Mouse (Mus musculus) myocyte (in vitro differentiated cells): ENCODE measurements at regions not wholly inside any gene's neighbourhood (a gene's known extent, or its start where the extent isn't known, plus 50 kb on each side); places are given as distances from the start of the nearest gene placed in this dataset.

ENCODE experiments used
- H3K27me3 ChIP-seq: one replicate; pipeline ENCODE4 v1.6.1; 2011; ENCODE audit not compliant: control insufficient read depth, insufficient read depth, insufficient read length
- H3K36me3 ChIP-seq: one replicate; pipeline ENCODE4 v1.6.1; 2011; ENCODE audit not compliant: control insufficient read depth, insufficient read depth
- H3K4me2 ChIP-seq: one replicate; pipeline ENCODE4 v1.6.1; 2011; ENCODE audit warnings: low read depth, control low read depth
- H3K4me3 ChIP-seq: one replicate; pipeline ENCODE4 v1.5.1; 2011; ENCODE audit warnings: mild to moderate bottlenecking, control low read depth, moderate library complexity
- H3K79me2 ChIP-seq: one replicate; pipeline ENCODE4 v1.6.1; 2011; ENCODE audit not compliant: control insufficient read depth, insufficient read depth
- H3ac ChIP-seq: one replicate; pipeline ENCODE4 v1.6.1; 2011; ENCODE audit not compliant: control insufficient read depth, insufficient read length
- CEBPB ChIP-seq: IDR thresholded peaks from 2 replicates; pipeline ENCODE4 v1.6.1; 2011; ENCODE audit warnings: mild to moderate bottlenecking, moderate library complexity; ENCODE audit not compliant: poor library complexity, insufficient read depth, severe bottlenecking
- E2F4 ChIP-seq: IDR thresholded peaks from one replicate; pipeline ENCODE4 v1.6.1; 2011; ENCODE audit warnings: mild to moderate bottlenecking, control low read depth, moderate library complexity; ENCODE audit not compliant: insufficient read depth
- MAX ChIP-seq: IDR thresholded peaks from one replicate; pipeline ENCODE4 v1.6.1; 2011; ENCODE audit warnings: low read depth, mild to moderate bottlenecking, control low read depth
- MYOD1 ChIP-seq, 3 experiments: IDR thresholded peaks; one replicate each; pipeline ENCODE4 v1.6.1; 2011; ENCODE audit warnings: control low read depth in 2 of 3, low read depth in 2 of 3, mild to moderate bottlenecking in 2 of 3, moderate library complexity in 1 of 3; ENCODE audit not compliant: insufficient read length in 2 of 3, control insufficient read depth in 1 of 3
- MYOG ChIP-seq, 3 experiments: IDR thresholded peaks; one replicate each; pipeline ENCODE4 v1.6.1; 2011; ENCODE audit warnings: control low read depth in 2 of 3, low read depth in 2 of 3, mild to moderate bottlenecking in 2 of 3; ENCODE audit not compliant: insufficient read length in 2 of 3, control insufficient read depth in 1 of 3, insufficient read depth in 1 of 3
- POLR2A ChIP-seq: IDR thresholded peaks from one replicate; pipeline ENCODE4 v1.6.1; 2011; ENCODE audit warnings: low read depth, mild to moderate bottlenecking, control low read depth, moderate library complexity; ENCODE audit not compliant: insufficient read length
- POLR2AphosphoS2 ChIP-seq: IDR thresholded peaks from one replicate; pipeline ENCODE4 v1.6.1; 2011; ENCODE audit warnings: low read depth, control low read depth; ENCODE audit not compliant: insufficient read length
- REST ChIP-seq: IDR thresholded peaks from one replicate; pipeline ENCODE4 v1.6.1; 2011; ENCODE audit warnings: mild to moderate bottlenecking, control low read depth, moderate library complexity; ENCODE audit not compliant: insufficient read depth, insufficient read length
- SRF ChIP-seq: IDR thresholded peaks from one replicate; pipeline ENCODE4 v1.6.1; 2011; ENCODE audit warnings: low read depth; ENCODE audit not compliant: control insufficient read depth, insufficient read length
- TCF12 ChIP-seq: IDR thresholded peaks from one replicate; pipeline ENCODE4 v1.6.1; 2011; ENCODE audit warnings: mild to moderate bottlenecking, control low read depth; ENCODE audit not compliant: poor library complexity, insufficient read depth, severe bottlenecking
- TCF3 ChIP-seq: IDR thresholded peaks from one replicate; pipeline ENCODE4 v1.6.1; 2011; ENCODE audit warnings: low read depth, control low read depth; ENCODE audit not compliant: insufficient read length
- USF1 ChIP-seq: IDR thresholded peaks from one replicate; pipeline ENCODE4 v1.6.1; 2011; ENCODE audit warnings: low read depth, mild to moderate bottlenecking, control low read depth, moderate library complexity

- Histone ChIP-seq H3K4me2 (no peak overlapping the region), H3ac (no peak overlapping the region), H3K79me2 (no peaks in the 10 kb centered on the region), H3K36me3 (no peaks in the 10 kb centered on the region), H3K27me3 (no peaks in the 10 kb centered on the region), H3K4me3 (no peak overlapping the region)
- TF ChIP-seq SRF: no peak
- no peak for TF ChIP-seq MAX
- no peak for TF ChIP-seq MYOG (IDR thresholded peaks at IDR 0.05; ENCODE audit: control insufficient read depth in 1 of 3, insufficient read depth in 1 of 3, insufficient read length in 2 of 3, low read depth in 2 of 3)
- no peak for TF ChIP-seq POLR2A
- TF ChIP-seq CEBPB: no peak
- no peak for TF ChIP-seq REST
- no peak for TF ChIP-seq MYOD1 (IDR thresholded peaks at IDR 0.05; ENCODE audit: control insufficient read depth in 1 of 3, insufficient read length in 2 of 3, low read depth in 2 of 3)
- no peak for TF ChIP-seq TCF3
- no peak for TF ChIP-seq TCF12
- no peak for TF ChIP-seq E2F4
- no peak for TF ChIP-seq USF1
- no peak for TF ChIP-seq POLR2AphosphoS2
Measured at GRCm38 (mm10) chr10:45820986-45821655, 243.5 kb downstream of the Hace1 start.

DNA sequence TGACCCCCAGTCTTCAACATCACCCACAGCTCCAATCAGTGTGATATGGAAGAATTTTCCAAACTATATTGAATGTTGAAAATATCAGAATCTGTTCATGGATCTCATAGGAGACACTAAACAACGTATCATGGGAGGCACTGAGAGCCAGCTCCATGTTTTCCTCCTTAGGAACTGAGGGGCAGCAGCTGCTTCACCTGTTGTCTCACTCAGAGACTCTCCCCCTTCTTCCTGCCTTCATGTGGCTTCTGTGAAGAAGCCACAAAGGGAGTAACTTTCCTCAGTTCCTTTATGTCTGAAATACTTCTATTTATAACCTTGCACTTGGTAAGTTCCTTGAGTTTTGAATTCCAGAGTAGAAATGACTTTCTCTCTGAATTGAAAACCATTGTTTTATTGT lies 244.6 kb downstream of the Hace1 start:
- no peak overlapping the region for H3K4me3 ChIP-seq
- no peaks in the 10 kb centered on the region for H3K36me3 ChIP-seq
- TF ChIP-seq MYOD1 (IDR thresholded peaks at IDR 0.05; ENCODE audit: control insufficient read depth in 1 of 3, insufficient read length in 2 of 3, low read depth in 2 of 3) (peak in 1 of 3 experiments; percentile 58), MYOG (IDR thresholded peaks at IDR 0.05; ENCODE audit: control insufficient read depth in 1 of 3, insufficient read depth in 1 of 3, insufficient read length in 2 of 3, low read depth in 2 of 3) (no peak), SRF (no peak)
- no peak overlapping the region for H3ac ChIP-seq
- H3K79me2 ChIP-seq: no peaks in the 10 kb centered on the region
- no peak overlapping the region for H3K4me2 ChIP-seq
- H3K27me3 ChIP-seq: no peaks in the 10 kb centered on the region

DNA sequence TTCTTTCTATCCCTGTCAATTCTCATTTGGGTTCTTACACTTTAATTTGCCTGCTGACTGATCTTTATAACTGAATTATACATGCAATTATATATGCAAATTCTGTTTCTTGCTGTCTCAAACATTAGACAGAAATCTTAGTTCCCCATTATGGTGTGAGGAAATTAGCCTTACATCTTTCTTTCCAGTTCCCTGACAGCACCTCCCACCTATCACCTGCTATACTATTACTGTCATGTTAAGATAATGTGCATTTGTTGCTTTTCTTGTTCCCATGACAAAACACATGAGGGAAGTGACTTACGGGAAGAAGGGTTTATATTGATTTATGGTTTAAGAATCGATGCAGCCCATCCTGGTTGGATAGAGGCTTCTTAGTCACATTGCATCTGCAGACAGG lies 246.0 kb downstream of the Hace1 start:
- H3K4me3 ChIP-seq: no peak overlapping the region
- no peak for TF ChIP-seq TCF3
- no peak for TF ChIP-seq POLR2A
- no peak for TF ChIP-seq TCF12
- no peak for TF ChIP-seq REST
- TF ChIP-seq MAX: no peak
- TF ChIP-seq MYOD1 (IDR thresholded peaks at IDR 0.05; ENCODE audit: control insufficient read depth in 1 of 3, insufficient read length in 2 of 3, low read depth in 2 of 3): no peak
- no peak for TF ChIP-seq USF1
- TF ChIP-seq SRF: no peak
- TF ChIP-seq E2F4: no peak
- no peak for TF ChIP-seq POLR2AphosphoS2
- TF ChIP-seq MYOG (IDR thresholded peaks at IDR 0.05; ENCODE audit: control insufficient read depth in 1 of 3, insufficient read depth in 1 of 3, insufficient read length in 2 of 3, low read depth in 2 of 3): no peak
- no peak for TF ChIP-seq CEBPB
- H3K4me2 ChIP-seq: no peak overlapping the region
- no peak overlapping the region for H3ac ChIP-seq
- no peaks in the 10 kb centered on the region for H3K27me3 ChIP-seq
- no peaks in the 10 kb centered on the region for H3K36me3 ChIP-seq
- no peaks in the 10 kb centered on the region for H3K79me2 ChIP-seq

GRCm38 (mm10) chr10:45848654-45849053 lies 271.0 kb downstream of the Hace1 start:
- H3ac ChIP-seq: no peak overlapping the region
- H3K27me3 ChIP-seq: no peaks in the 10 kb centered on the region
- H3K4me3 ChIP-seq: no peak overlapping the region
- no peak overlapping the region for H3K4me2 ChIP-seq
- TF ChIP-seq USF1: no peak
- TF ChIP-seq CEBPB: no peak
- no peak for TF ChIP-seq POLR2AphosphoS2
- TF ChIP-seq MAX: no peak
- no peak for TF ChIP-seq TCF12
- TF ChIP-seq POLR2A: no peak
- no peak for TF ChIP-seq MYOG (IDR thresholded peaks at IDR 0.05; ENCODE audit: control insufficient read depth in 1 of 3, insufficient read depth in 1 of 3, insufficient read length in 2 of 3, low read depth in 2 of 3)
- H3K79me2 ChIP-seq: no peaks in the 10 kb centered on the region
- H3K36me3 ChIP-seq: no peaks in the 10 kb centered on the region

- Histone ChIP-seq H3K4me2 (no peak overlapping the region), H3K79me2 (no peaks in the 10 kb centered on the region), H3K27me3 (no peaks in the 10 kb centered on the region), H3K36me3 (no peaks in the 10 kb centered on the region), H3K4me3 (no peak overlapping the region), H3ac (no peak overlapping the region)
- TF ChIP-seq E2F4 (no peak), SRF (no peak), REST (no peak), MYOD1 (IDR thresholded peaks at IDR 0.05; ENCODE audit: control insufficient read depth in 1 of 3, insufficient read length in 2 of 3, low read depth in 2 of 3) (no peak), TCF12 (no peak), USF1 (no peak), MAX (no peak), TCF3 (no peak), MYOG (IDR thresholded peaks at IDR 0.05; ENCODE audit: control insufficient read depth in 1 of 3, insufficient read depth in 1 of 3, insufficient read length in 2 of 3, low read depth in 2 of 3) (no peak), POLR2A (no peak), CEBPB (no peak), POLR2AphosphoS2 (no peak)
Measured at GRCm38 (mm10) chr10:45849841-45850240, 272.2 kb downstream of the Hace1 start.
